Mouse (Mus musculus) megakaryocyte-erythroid progenitor cell, adult 5 weeks (primary cell): ENCODE results near the gene Slc9a5. TPM values are rescaled to one million over a fixed set of nuclear protein-coding genes. Genes with fewer than 3 reads are reported as not detected.

Source experiments
- polyA plus RNA-seq: library from polyadenylated mRNA; stranded (reverse); fragments of >175 nt; gene quantifications from 2 replicates; pipeline ENCODE4 v1.2.3, GENCODE M21; 2012

The Slc9a5 gene
- polyA plus RNA-seq = 2.1 and 2.9 TPM in 2 replicates

DNA sequence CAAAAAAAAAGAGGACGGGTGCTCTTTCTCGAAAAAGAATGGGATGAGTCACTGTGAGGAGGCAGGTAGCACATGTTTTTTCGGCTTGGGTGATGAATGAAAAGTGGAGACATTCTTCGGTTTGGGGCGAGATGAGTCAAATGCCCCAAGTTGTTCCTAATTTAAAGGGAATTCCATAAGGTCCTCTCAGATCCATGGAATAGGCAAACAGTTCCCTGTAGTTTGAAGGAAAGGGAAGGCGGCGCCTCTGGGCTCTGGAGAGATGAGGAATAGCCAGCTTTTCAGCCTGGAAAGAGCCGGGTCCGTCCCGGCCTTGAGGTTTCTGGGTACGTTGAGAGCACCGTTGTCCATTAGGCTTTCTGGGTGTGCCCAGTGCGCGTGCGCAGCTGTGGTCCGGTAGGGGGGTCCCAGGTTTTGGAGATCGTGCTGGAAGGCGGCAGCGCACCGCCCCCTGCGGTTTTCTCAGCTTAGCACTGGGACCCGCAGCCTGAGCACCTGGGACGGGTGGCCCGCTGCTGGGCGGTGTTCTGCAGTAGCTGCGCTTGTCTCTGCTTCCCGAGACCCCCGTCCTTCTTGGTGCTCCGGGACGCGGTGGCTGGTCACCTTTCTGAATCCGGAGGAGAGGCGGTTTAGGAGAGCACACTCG lies at the start of gene Slc9a5:
Gene Slc9a5, plus strand, starts transcription at position 394 of the 646 bp plus-strand sequence.

DNA sequence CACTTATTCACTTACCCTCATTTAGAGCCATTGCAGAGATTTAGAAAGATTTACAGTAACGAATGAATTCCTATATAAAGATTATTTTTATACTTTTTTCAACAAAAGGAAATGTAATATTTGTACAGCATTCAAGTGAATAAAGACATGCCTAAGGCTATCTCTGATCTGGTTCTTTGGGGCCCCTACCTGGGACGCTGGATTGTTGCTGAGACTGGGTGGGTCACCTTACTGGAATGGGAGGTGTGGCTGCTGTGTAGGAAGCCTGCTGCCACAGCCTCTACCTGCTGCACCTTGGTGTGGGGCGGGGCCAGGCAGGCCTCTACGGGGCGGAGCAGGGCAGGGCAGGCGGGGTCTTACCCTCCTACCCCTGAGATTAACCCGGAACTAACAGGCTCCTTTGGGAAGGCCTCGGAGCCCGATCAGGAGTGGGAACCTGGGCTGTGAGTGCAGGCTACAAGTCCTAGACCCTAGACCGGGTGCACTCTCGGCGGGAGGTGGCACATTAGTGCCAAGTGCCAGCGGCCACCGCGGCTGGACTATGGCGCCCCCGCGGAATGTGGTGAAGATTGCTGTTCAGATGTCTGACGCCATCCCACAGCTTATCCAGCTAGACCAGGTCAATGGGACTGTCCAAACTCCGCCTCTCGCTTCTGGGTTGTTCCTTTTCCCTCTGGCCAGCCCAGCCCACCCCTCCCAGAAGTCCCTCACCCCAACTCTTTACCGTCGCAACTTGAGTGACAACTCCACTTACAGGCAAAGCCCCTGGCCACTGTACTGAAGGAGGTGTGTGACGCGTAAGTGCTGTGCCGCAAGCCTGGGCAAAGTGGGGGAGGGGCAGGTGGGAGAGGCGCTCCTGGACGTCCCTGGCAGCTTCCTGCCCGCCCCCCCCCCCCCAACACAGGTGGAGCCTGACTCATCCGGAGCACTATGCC lies 43.2 kb upstream of the Slc9a5 start, which contains the start of gene Elmo3:
Gene Elmo3, plus strand, starts transcription at position 391 of the 935 bp plus-strand sequence.

DNA sequence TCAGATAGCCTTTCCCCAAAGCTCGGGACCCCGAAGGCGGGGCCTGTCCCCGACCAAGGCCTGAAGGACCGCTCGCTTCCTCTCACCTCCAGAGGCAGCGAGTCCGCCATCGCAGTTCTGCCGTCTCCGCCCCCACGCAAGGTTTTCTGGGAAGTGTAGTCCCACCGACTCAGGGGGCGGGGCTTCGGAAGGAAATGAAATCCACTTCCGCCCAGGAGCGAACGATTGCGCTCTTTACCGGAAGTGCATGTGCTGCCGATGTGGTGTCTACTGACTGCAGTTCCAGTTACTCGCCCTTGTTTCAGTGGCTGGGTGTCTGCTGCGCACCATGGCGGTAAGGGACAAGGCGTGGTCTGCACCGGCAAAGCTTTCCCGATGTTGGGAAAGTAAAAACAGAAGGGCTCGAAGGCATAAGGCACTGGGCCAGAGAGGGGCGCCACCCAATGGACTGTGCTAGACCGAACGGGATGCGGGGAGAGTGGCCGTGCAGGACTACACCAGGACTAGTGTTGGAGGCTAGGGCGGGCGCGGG lies 22.4 kb upstream of the Slc9a5 start, which contains the start of the genes Lrrc29 and Tmem208:
Gene Lrrc29, minus strand, starts transcription at position 138 of the 532 bp plus-strand sequence.
Gene Tmem208, plus strand, starts transcription at position 214 of the 532 bp plus-strand sequence.

DNA sequence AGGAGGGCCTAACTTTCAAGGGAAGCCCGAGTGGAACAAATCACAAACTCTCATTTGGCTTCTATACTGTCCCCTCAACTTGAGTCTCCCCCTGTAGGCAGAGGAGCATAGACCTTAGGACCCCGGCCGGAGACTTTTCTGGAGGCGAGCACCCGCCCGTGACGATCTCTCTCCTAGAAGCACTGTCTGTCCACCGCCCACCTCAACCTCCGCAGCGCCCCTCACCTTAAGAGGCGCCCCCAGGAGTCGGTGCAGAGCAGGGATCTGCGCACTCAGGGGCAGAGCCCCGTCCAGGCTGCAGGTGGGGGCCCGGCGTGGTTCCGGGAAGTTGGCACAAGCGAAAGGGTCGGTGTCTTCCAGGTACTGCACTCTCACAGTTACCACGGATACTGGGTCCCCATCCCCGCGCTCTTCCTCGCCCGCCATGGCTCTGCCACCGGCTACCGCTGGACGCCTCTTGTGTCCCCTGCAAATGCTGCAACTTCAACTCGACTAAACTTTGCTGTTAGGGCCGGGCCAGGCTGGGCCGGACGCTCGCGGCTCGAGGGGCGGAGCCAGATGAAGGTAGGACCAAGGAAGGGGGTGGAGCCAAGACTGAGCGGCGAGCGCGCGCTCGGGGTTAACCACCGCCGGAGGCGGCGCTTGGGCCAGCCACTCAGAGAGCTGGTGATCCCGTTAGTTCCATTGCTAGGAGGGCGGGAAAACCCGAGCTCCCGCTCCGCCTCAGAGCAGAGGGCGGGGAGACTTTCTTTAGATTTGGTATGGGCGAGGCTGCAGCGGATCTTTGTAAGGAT lies 1.0 kb upstream of the Slc9a5 start, which contains the start of gene Fhod1:
Gene Fhod1, minus strand, starts transcription at position 526 of the 794 bp plus-strand sequence.

DNA sequence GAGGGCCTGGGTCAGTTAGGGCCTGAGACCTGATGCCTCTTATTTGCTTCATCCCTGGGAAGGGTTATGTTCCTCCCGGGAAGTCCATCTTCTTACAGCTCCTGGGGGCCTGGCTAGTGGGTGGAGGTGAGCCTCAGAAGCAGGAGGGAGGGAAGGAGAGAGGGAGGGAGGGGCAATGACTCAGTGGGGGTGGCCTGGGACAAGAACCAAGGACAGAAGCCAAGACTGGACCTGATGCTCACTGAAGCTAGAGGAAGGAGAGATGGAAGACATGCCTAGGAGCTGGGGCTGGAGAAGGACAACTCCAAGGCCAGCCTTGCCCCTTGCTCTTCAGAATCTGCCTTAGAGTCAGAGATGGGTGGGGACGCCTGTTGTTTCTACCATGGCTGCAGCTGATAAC lies 24.4 kb downstream of the Slc9a5 start, which contains the start of gene Plekhg4:
Gene Plekhg4, plus strand, starts transcription at position 243 of the 400 bp plus-strand sequence.

DNA sequence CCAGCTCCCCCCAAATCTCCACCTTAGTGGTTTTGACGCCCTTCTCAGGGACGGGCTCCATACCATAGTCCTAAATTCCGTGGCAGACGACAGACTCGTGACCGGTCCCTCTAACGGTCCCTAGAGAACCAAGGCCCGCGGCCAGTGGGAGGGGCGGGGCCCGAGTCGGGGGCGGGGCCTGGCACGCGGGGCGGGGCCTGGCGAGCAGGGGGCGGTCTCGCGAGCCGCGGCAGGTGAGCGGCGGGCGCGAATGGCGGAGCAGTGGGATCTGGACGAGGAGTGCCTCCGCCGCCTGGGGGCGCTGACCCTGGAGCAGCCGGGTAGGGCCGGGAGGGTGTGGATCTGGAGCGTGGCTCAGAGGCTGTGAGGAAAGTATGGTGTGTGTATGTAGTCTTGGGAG lies 64.7 kb downstream of the Slc9a5 start, which contains the start of the genes Kctd19 and Lrrc36:
Gene Kctd19, minus strand, starts transcription at position 112 of the 400 bp plus-strand sequence.
Gene Lrrc36, plus strand, starts transcription at position 181 of the 400 bp plus-strand sequence.

Other genes with a start within 250 kb of the Slc9a5 start
- gene Ces4a, start 217.0 kb upstream of the Slc9a5 start, polyA plus RNA-seq = not detected in 2 replicates
- 37.9 and 39.6 TPM in 2 replicates for gene Cbfb, start 178.2 kb upstream of the Slc9a5 start, polyA plus RNA-seq
- 5.9 and 6.6 TPM in 2 replicates for gene D230025D16Rik, start 123.7 kb upstream of the Slc9a5 start, polyA plus RNA-seq
- 2.3 and 3.5 TPM in 2 replicates for gene B3gnt9, start 93.7 kb upstream of the Slc9a5 start, polyA plus RNA-seq
- 29.0 and 32.2 TPM in 2 replicates for gene Tradd, start 84.2 kb upstream of the Slc9a5 start, polyA plus RNA-seq
- 6.1 and 10.2 TPM in 2 replicates for gene Fbxl8, start 84.2 kb upstream of the Slc9a5 start, polyA plus RNA-seq
- 0.05 and 0.12 TPM in 2 replicates for gene Hsf4, start 79.0 kb upstream of the Slc9a5 start, polyA plus RNA-seq
- gene Nol3, start 72.7 kb upstream of the Slc9a5 start, polyA plus RNA-seq = 0.22 TPM in 1 of 2 replicates, not detected in the other
- gene 4931428F04Rik, start 59.0 kb upstream of the Slc9a5 start, polyA plus RNA-seq = 3.8 and 4.6 TPM in 2 replicates
- gene Exoc3l, start 52.7 kb upstream of the Slc9a5 start, polyA plus RNA-seq = 5.4 and 6.5 TPM in 2 replicates
- 60.7 and 71.9 TPM in 2 replicates for gene E2f4, start 51.2 kb upstream of the Slc9a5 start, polyA plus RNA-seq
- gene Elmo3, start 43.2 kb upstream of the Slc9a5 start, polyA plus RNA-seq = 1.5 and 2.0 TPM in 2 replicates
- 1.2 and 1.3 TPM in 2 replicates for gene Lrrc29, start 22.6 kb upstream of the Slc9a5 start, polyA plus RNA-seq
- 23.7 and 24.6 TPM in 2 replicates for gene Tmem208, start 22.5 kb upstream of the Slc9a5 start, polyA plus RNA-seq
- gene Fhod1, start 890 bp upstream of the Slc9a5 start, polyA plus RNA-seq = 23.7 and 27.7 TPM in 2 replicates
- gene Plekhg4, start 24.4 kb downstream of the Slc9a5 start, polyA plus RNA-seq = 0.06 and 0.10 TPM in 2 replicates
- not detected in 2 replicates for gene Kctd19, start 64.7 kb downstream of the Slc9a5 start, polyA plus RNA-seq
- 0.42 and 0.69 TPM in 2 replicates for gene Lrrc36, start 64.7 kb downstream of the Slc9a5 start, polyA plus RNA-seq
- gene Tppp3, start 122.7 kb downstream of the Slc9a5 start, polyA plus RNA-seq = 1.6 and 2.3 TPM in 2 replicates
- 15.9 and 23.7 TPM in 2 replicates for gene Zdhhc1, start 148.1 kb downstream of the Slc9a5 start, polyA plus RNA-seq
- gene Hsd11b2, start 169.9 kb downstream of the Slc9a5 start, polyA plus RNA-seq = 0.16 TPM in 1 of 2 replicates, not detected in the other
- gene Atp6v0d1, start 217.2 kb downstream of the Slc9a5 start, polyA plus RNA-seq = 44.5 and 45.7 TPM in 2 replicates